Mouse (Mus musculus): Measurements from ENCODE around the gene Atrx.

The Atrx gene

GRCm38 (mm10) chrX:105767177-105767764, 161.9 kb downstream of the Atrx start:
- DNase-seq: no peak

DNA sequence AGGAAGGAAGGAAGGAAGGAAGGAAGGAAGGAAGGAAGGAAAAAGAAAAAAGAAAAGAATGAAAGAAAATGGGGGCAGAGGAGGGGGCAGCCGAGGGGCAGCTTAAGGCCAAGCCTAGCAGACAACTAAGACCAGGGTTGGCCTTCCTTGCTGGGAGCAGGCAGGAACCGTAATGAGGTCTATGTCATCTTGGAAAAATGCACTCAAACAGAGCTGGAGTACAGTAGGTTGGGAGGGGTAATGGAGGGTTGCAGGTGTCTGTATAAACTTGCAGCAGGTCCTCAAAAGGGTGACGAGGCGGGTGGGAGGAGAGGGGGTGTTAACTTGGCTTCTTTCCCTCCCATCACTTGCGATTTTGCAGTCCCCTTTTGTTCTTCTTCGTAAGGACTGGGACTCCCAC, 163.2 kb downstream of the Atrx start:
- no peak for DNase-seq

DNA sequence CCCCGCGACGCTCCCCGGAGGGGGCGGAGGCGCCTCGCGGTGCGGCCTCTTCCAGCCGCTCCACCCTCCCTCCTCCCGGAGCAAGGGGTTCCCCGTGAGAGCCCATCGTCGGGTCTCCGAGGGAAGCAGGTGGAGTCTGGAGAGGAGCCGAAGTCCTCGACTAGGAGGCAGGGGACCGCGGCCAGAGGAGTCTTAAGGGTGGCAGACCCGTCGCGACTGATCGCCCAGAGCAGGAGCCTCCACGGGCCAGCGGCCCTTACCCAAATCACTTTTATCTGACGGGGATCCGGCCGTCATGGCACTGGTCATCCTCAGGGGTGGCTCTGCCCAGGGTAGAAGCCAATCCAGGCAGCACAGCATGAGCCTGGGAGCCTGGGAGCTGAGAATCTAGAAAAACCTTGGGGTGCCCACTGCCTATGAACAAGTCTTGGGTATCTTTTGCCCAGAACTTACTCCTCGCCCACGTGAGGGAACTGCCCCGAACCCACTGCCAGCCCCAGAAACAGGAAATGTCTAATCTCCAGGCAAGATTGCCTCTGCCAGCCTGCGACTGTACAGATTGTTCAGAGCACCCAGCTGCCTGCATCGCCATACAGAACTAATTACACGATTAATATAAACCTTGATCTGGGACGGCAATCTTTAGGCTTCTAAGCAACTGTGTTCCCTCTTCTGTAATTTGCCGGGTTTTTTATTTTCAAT, 164.0 kb downstream of the Atrx start:
- peak in 1 of 2 experiments; percentile 1 for DNase-seq

- DNase-seq: peak; percentile 16 to 26
Observed at GRCm38 (mm10) chrX:105764162-105765004, 164.8 kb downstream of the Atrx start, which contains the start of gene Fgf16. Gene Fgf16, plus strand, starts transcription at chrX:105764279.

DNA sequence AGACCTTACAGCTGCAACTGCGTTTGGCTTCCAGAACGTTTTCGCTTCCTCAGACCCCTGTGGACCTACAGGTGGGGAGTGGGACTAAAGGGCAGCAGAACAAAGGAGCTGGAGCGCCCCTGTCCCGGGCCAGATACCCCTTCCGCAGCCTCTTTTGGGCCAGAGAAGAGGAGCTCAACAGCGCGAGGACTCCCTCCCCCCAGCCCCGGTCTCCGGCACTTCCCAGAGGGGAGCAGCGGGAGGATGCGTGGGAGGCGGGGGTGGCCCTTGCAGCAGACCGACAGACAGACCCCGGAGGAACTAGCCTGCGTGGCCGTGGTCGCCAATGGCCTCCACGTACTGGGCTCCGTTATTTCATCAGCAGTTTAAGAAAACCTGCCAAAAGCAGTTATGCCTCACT, 165.6 kb downstream of the Atrx start:
- DNase-seq: peak; percentile 5 to 13

- peak; percentile 17 to 24 for DNase-seq
Observed at GRCm38 (mm10) chrX:105762847-105763527, 166.2 kb downstream of the Atrx start.
